Mouse (Mus musculus) forebrain, embryonic 10.5 days (tissue): ENCODE data around the gene Duox1. TPM values are rescaled to one million over a fixed set of nuclear protein-coding genes. Genes with fewer than 3 reads are reported as not detected.

Experiments
- DNase-seq: peaks from one replicate; pipeline ENCODE4 v3.0.0-alpha.2; 2017; ENCODE audit warnings: low spot score; ENCODE audit errors: extremely low spot score
- H3K27ac ChIP-seq: fragments of 300-500 bp; sonication (generic); 2 replicates; pipeline ENCODE4 v1.5.1; 2016; ENCODE audit warnings: mild to moderate bottlenecking
- H3K27me3 ChIP-seq: fragments of 300-500 bp; sonication (generic); 2 replicates; pipeline ENCODE4 v1.6.1; 2016; ENCODE audit warnings: mild to moderate bottlenecking; ENCODE audit not compliant: poor library complexity, severe bottlenecking
- H3K36me3 ChIP-seq: fragments of 300-500 bp; sonication (generic); replicated peaks from 2 replicates; pipeline ENCODE4 v1.6.1; 2016; ENCODE audit warnings: mild to moderate bottlenecking, moderate library complexity
- H3K4me1 ChIP-seq: fragments of 300-500 bp; sonication (generic); 2 replicates; pipeline ENCODE4 v1.6.1; 2016
- H3K4me3 ChIP-seq: fragments of 300-500 bp; sonication (generic); 2 replicates; pipeline ENCODE4 v1.5.1; 2016; ENCODE audit warnings: mild to moderate bottlenecking, moderate library complexity
- H3K9me3 ChIP-seq: fragments of 300-500 bp; sonication (generic); 2 replicates; pipeline ENCODE4 v1.6.1; 2016; ENCODE audit warnings: mild to moderate bottlenecking, moderate library complexity
- WGBS: fragments of 180-500 bp; shearing (Covaris S2); methylation state at CpG from one replicate; pipeline ENCODE4 v1.1.7; 2016; 5-methylcytosine and 5-hydroxymethylcytosine counted together
- polyA plus RNA-seq: library from polyadenylated mRNA; unstranded; fragments of >200 nt; fragmentation: Nextera tagmentation; extraction: Ambion mirVana; gene quantifications from 2 replicates; pipeline ENCODE4 v1.2.1, GENCODE M21; 2016

Gene Duox1
- polyA plus RNA-seq, 1 experiment from 2014 or later = not detected

DNA sequence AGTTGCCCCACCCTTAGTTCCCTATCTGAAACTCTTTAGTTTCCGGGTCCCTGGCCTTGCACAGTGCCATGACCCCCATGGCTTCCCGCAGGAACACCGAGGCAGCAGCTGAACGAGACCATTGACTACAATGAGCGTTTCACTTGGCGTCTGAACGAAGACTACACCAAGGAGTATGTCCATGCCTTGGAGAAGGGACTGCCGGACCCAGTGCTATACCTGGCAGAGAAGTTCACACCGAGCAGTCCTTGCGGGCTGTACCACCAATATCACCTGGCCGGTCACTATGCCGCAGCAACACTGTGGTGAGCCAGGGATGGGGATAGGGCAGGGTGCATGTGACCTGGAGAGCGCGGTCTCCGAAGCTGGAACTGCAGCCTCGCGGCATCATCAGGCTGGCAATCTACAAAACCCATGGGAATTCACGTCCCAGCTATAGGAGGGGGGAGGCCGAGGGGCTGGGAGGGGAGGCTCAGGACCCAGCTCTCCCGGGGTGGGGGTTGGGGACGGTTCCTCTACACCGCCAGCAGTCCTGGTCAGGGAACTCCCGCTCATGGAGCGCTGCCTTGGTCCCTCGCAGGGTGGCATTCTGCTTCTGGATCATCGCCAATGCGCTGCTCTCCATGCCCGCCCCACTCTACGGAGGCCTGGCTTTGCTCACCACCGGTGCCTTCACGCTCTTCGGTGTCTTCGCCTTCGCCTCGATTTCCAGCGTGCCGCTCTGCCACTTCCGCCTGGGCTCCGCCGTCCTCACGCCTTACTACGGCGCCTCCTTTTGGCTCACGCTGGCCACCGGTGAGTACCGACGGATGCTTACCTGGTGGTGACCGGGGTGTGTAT is 14.2 kb upstream of the Duox1 start:
- H3K27ac ChIP-seq = no peak overlapping the region
- under 1% methylated on average over 48 of the region's 48 CpGs for WGBS
- H3K9me3 ChIP-seq = no peaks in the 10 kb centered on the region
- peak; percentile 45 for DNase-seq
- peaks cover 99% of the 10 kb centered on the region for H3K27me3 ChIP-seq
- H3K4me3 ChIP-seq = peak overlapping the region; percentile 48
- H3K36me3 ChIP-seq = no peaks in the 10 kb centered on the region
- peaks cover 54% of the 10 kb centered on the region for H3K4me1 ChIP-seq

DNA sequence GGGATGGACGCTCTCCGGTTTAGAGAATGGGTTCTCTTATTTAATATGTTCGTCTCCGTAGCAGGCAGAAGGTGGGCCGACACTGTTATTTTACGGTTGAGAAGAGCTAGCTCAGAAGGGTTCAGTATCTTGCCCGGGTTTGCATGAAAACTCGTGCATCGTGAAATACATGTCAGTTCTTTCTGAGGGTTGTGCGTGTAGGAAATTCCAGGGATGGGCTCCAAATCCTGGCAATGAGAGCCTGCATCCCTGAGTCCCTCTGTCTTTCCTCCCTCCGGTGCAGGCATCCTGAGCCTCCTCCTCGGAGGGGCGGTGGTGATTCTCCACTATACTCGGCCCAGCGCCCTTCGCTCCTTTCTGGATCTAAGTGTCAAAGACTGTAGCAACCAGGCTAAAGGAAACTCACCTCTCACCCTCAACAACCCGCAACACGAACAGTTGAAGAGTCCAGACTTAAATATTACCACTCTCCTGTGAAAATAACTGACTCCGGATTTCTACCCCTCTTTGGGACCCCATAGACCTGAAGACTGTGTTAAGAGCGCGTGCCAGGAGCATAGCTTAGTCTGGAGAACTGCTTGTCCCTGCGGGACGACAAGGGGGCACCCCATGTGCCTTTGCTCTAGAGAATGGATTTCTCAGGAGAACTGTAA is 13.4 kb upstream of the Duox1 start:
- WGBS = 6% methylated on average over 23 of the region's 23 CpGs
- H3K4me1 ChIP-seq = peaks cover 47% of the 10 kb centered on the region

DNA sequence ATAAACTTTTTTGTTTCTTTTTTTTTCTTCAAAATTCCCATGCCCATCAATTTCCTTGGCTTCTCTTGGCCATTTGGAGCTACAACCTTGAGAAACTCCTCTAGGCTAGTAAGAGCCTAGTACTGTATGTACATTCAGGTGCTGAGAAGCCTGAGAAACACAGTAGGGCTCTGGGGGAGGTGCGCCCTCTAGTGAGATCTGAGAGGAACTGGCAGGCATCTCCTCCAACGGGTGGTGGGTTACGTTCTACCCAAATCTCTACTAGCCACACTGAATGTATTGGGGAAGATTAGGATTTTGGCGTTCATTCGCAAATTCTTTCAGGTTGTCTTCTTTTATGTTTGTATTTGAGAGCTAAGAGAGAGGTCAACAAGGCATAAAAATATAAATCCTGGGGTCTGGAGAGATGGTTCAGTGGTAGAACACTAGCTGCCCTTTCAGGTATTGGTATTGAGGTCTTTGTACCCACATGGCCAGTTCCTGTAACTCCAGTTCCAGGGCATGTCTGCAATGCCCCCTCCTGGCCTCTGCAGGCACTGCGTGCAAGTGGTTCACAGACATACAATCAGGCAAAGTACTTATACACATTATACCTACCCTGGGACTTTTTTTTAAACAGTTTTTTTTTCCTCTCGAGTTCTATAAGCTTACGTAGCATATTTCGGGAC is 12.8 kb upstream of the Duox1 start:
- no peak overlapping the region for H3K27ac ChIP-seq
- 0 out of 2 replicates have a peak overlapping the region, but pooled peaks have one; percentile 48 for H3K4me3 ChIP-seq
- WGBS = 10% methylated on average over 9 of the region's 9 CpGs
- no peaks in the 10 kb centered on the region for H3K36me3 ChIP-seq
- H3K4me1 ChIP-seq = peaks cover 42% of the 10 kb centered on the region
- DNase-seq = peak; percentile 71
- H3K27me3 ChIP-seq = peaks cover 99% of the 10 kb centered on the region
- no peaks in the 10 kb centered on the region for H3K9me3 ChIP-seq

More for the DNA sequence above, 13.4 kb upstream of the Duox1 start:
- Histone ChIP-seq H3K36me3 (no peaks in the 10 kb centered on the region), H3K27me3 (peaks cover 99% of the 10 kb centered on the region), H3K4me3 (peak overlapping the region; percentile 48), H3K9me3 (no peaks in the 10 kb centered on the region), H3K27ac (no peak overlapping the region)
- DNase-seq = peak; percentile 18

DNA sequence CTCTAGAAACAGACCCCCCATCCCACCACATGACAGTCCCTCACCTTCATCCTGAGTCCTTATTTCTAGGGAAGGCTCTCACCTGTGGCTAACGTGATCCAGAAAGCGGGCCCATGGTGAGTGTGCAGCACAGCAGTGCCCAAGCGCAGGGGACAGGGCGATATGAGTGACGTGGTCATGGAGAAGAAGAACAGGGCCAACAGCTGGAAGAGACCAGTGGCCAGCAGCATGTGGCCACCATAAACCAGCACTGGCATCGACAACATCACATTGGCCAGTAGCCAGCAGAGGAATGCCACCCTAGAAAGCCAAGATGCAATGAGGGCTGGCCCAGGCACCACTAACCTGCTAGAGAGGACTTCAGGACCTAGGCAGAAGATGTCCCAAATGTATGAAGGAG is 10.9 kb upstream of the Duox1 start:
- Histone ChIP-seq H3K27ac (no peak overlapping the region), H3K27me3 (peaks cover 93% of the 10 kb centered on the region), H3K4me3 (no peak overlapping the region), H3K36me3 (no peaks in the 10 kb centered on the region), H3K9me3 (no peaks in the 10 kb centered on the region), H3K4me1 (peaks cover 23% of the 10 kb centered on the region)
- 90% methylated on average over 6 of the region's 6 CpGs for WGBS
- DNase-seq = no peak

DNA sequence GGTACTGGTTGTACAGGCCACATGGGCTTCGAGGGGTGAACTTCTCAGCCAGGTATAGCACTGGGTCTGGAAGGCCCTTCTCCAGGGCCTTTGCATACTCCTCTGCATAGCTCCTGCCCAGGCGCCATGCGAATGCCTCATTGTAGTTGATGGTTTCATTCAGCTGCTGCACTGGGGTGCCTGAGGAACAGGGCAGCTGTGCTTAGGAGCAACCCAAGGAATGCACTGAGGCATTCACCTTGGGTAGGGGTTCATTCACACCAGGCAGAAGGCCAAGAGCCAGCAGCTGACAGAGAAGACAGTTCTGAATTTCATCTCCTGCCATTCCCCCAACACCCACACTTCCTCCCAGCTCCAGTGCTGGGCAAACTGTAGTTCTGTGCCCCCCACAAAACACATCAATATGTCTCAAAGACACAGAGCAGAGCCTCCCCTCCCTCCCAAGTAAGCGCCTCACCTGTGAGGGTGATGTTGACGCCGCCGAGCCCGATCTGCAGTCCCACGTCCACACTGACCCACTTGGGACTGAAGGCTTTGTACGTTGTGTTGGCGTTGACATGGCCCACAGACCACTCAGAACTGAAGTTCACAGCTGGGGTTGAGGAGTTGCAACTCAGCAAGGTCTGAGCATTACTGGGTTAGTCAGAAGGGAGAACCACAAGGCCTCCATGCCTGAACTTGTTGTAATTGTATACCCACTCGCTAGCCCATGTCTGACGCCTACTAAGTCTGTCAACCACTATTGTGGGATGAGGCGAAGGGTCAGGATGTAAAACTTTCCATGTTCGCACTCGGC is 10.2 kb upstream of the Duox1 start:
- 83% methylated on average over 16 of the region's 16 CpGs for WGBS
- Histone ChIP-seq H3K9me3 (no peaks in the 10 kb centered on the region), H3K27ac (no peak overlapping the region), H3K27me3 (peaks cover 86% of the 10 kb centered on the region), H3K4me3 (no peak overlapping the region), H3K36me3 (no peaks in the 10 kb centered on the region), H3K4me1 (peaks cover 19% of the 10 kb centered on the region)
- DNase-seq = no peak

DNA sequence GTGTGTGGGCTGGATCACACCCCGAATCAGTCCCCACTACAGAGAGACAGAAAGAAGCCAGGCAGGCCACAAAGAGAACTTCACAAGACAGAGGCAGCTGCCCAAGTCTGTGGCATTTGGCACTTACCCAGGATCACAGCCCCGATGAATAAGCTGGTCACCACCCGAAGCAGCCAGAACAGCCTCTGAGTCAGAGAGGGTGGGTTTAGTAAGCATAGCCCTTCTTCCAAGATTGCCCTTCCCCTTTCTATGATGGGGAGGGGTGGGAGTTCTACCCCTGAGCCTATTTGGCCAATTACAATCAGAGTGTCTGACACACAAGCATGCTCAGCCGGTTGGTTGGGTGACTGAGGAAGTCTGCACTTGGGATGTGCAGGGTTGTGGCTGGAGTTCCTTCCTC is 9.3 kb upstream of the Duox1 start:
- H3K4me3 ChIP-seq = no peak overlapping the region
- no peaks in the 10 kb centered on the region for H3K36me3 ChIP-seq
- peaks cover 86% of the 10 kb centered on the region for H3K27me3 ChIP-seq
- H3K4me1 ChIP-seq = peaks cover 10% of the 10 kb centered on the region
- no peak overlapping the region for H3K27ac ChIP-seq
- no peak for DNase-seq
- no peaks in the 10 kb centered on the region for H3K9me3 ChIP-seq
- WGBS = 79% methylated on average over 4 of the region's 4 CpGs

DNA sequence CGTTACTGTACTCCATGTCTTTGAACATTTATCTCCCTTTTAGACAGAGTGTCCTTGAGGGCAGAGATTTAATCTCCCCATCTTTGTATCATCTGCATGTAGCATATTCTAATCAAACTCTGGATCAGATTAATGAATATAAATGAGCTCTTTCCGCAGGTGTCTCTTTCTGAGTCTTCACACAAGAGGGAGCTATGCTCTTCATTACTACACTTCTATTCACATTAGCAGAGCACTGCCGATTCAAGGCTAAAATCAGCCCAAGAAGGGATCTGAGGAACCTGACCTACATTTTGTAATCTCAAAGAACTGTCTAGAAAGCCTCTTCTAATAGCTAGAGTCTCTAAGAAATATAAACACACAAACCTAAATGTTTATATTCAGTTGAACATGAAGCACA is 5.8 kb upstream of the Duox1 start:
- 47% methylated on average over 3 of the region's 3 CpGs for WGBS
- H3K36me3 ChIP-seq = no peaks in the 10 kb centered on the region

DNA sequence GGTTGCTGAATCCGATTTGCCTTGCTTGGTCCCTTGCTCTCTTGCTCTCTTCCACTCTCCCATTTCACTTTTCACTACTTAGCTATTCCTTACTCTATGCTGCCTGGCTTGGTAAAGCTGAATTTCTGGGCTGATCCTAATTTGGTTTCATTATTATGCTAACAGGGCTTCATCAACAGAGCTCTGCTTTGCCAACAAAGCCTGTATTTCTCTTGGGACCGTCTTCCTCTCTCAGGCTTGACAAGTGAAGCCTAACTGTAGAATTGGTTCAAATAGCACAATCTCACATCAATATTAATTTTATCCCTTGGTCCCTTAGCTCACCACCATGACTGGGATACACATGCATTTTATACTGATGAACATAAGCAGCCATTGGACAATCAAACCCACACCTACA is 3.9 kb upstream of the Duox1 start:
- Histone ChIP-seq H3K27me3 (peaks cover 79% of the 10 kb centered on the region), H3K36me3 (no peaks in the 10 kb centered on the region), H3K9me3 (no peaks in the 10 kb centered on the region), H3K27ac (no peak overlapping the region), H3K4me1 (peaks cover 12% of the 10 kb centered on the region), H3K4me3 (no peak overlapping the region)
- DNase-seq = no peak
- WGBS = 44% methylated on average over 2 of the region's 2 CpGs

More for the DNA sequence above, 5.8 kb upstream of the Duox1 start:
- no peak overlapping the region for H3K4me3 ChIP-seq
- no peaks in the 10 kb centered on the region for H3K9me3 ChIP-seq
- peaks cover 86% of the 10 kb centered on the region for H3K27me3 ChIP-seq
- DNase-seq = no peak
- H3K27ac ChIP-seq = no peak overlapping the region
- peaks cover 12% of the 10 kb centered on the region for H3K4me1 ChIP-seq

DNA sequence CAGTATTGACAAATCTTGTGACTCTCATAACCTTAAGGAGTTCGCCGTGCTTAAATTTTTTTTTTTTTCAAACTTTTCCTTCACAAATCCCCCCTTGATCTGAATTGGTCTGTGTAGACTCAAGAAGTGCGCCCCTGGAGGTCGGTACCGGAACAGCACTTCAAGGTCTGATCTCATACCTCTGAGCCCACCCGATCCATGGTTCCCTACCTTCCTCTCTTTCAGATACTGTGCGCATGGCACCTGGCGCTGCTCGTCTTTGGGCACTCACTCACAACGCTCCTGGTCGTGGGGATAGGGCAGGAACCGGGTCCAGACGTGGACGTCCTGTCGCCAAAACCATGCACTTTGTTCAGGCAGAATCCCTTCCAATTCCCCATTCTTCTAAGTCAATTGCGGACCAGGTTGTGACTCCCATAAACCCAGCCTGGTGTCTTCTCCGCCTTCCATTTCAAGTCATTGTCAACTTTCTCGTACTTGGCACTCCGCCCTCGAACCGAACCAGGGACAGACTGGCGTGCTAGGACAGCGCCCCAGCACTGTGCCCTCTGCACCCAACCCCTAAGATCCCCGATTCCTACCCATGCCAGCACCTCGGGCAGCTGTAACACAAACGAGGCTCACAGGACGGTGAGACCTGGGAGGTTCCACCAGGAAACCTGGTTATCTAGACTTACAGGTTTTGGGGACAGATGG is 2.6 kb upstream of the Duox1 start:
- Histone ChIP-seq H3K27ac (no peak overlapping the region), H3K9me3 (no peaks in the 10 kb centered on the region), H3K36me3 (no peaks in the 10 kb centered on the region), H3K27me3 (peaks cover 66% of the 10 kb centered on the region), H3K4me3 (peak overlapping the region; percentile 42), H3K4me1 (peaks cover 12% of the 10 kb centered on the region)
- DNase-seq = peak; percentile 67
- 3% methylated on average over 27 of the region's 27 CpGs for WGBS

DNA sequence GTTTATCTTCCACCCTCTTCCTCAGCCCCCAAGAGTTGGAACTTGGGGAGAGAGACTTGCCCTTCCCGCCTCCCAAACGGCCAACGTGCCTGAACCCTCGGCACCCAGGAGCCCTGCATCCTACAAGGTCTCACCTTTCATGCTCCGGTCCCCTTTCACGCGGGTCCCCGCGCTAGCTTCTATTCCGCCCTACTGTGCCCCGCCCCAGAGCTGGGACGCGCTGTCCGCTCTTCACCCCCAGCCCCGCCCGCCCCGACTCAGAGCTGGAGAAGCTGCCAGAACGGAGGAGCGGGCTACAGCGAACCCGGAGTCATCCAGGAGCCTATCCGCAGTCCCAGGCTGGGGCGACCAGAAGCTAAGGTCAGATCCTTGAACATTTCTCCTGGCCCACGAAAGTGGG is 1.9 kb upstream of the Duox1 start, which contains the start of gene Duoxa1:
Gene Duoxa1 (minus strand): TSS at position 195 of the 400 bp plus-strand sequence.
- Histone ChIP-seq H3K27me3 (peaks cover 61% of the 10 kb centered on the region), H3K9me3 (no peaks in the 10 kb centered on the region), H3K4me3 (peak within 1 kb of the TSS; percentile 42), H3K27ac (no peak within 1 kb of the TSS), H3K36me3 (no peaks in the 10 kb centered on the region), H3K4me1 (peaks cover 12% of the 10 kb centered on the region)
- DNase-seq = peak; percentile 17
- 2% methylated on average over 24 of the region's 24 CpGs for WGBS

DNA sequence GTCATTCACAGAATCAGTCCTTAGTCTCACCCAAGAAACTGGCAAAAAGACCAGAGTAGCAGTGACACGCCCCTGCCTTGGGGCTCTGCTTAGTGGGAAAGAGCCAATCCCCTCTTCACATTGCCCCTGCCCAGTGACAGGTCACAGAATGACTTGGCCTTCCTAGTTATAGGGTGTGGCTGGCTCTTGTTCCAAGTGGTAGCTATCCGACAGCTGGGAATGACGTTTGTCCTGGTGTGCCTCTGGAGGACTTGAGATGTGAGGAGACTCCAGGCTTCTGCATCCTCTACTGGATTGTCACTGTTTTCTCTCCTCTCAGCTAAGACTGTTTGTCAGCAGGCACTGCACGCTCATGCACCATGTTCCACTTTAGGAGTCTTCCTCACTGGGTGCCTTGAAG is 1.9 kb downstream of the Duox1 start:
- no peak for DNase-seq
- Histone ChIP-seq H3K9me3 (no peaks in the 10 kb centered on the region), H3K36me3 (no peaks in the 10 kb centered on the region), H3K4me1 (peaks cover 12% of the 10 kb centered on the region), H3K4me3 (no peak overlapping the region), H3K27ac (no peak overlapping the region), H3K27me3 (peaks cover 41% of the 10 kb centered on the region)
- 72% methylated on average over 4 of the region's 4 CpGs for whole genome bisulfite sequencing

DNA sequence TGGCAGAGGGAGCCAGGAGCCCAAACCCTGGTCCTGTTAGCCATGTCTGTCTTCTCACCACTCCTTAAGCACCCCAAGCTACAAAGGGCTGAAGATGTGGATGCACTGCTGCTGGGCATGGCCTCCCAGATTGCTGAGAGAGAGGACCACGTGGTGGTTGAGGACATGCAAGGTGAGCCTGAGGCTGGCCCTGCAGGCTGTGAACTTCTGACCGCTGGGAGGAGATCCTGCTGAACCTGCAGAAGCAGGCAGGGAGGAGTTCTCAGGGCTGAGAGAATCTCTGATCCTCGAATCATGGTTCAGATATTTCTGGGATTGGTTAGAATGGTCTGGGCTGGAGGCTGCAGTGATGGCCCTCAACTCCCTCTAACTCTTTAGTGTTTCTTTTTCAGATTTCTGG is 8.5 kb downstream of the Duox1 start:
- no peaks in the 10 kb centered on the region for H3K9me3 ChIP-seq
- no peaks in the 10 kb centered on the region for H3K36me3 ChIP-seq
- H3K4me1 ChIP-seq = no peaks in the 10 kb centered on the region
- whole genome bisulfite sequencing = 70% methylated on average over 3 of the region's 3 CpGs
- no peak overlapping the region for H3K27ac ChIP-seq
- DNase-seq = no peak
- H3K4me3 ChIP-seq = no peak overlapping the region
- H3K27me3 ChIP-seq = peaks cover 4% of the 10 kb centered on the region; the same call in 1 of the 2 replicates
